Mouse (Mus musculus): Measurements from ENCODE around the gene Mast1.

The Mast1 gene

GRCm38 (mm10) chr8:84973079-84973478 lies 35.9 kb upstream of the Mast1 start:
- no peak for DNase-seq

DNA sequence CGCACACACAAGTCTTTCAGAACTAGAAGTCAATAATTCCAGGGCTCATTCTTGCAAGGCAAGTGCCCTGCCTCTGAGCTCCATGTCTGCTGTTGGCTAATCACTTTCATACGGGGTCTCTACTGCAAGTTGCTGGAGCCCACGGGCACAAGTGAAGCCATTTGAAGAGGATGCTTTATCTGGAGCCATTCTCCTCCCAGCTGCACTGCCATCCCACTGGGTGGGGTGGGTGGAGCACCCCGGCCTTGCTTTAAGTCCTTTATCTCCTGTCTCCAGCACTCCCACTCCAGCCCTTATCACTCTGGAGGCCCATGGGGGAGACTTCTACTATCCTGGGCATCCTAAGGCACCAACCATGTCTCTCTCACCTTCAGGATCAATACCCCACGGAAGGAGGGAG lies 33.8 kb upstream of the Mast1 start:
- DNase-seq: no peak

DNA sequence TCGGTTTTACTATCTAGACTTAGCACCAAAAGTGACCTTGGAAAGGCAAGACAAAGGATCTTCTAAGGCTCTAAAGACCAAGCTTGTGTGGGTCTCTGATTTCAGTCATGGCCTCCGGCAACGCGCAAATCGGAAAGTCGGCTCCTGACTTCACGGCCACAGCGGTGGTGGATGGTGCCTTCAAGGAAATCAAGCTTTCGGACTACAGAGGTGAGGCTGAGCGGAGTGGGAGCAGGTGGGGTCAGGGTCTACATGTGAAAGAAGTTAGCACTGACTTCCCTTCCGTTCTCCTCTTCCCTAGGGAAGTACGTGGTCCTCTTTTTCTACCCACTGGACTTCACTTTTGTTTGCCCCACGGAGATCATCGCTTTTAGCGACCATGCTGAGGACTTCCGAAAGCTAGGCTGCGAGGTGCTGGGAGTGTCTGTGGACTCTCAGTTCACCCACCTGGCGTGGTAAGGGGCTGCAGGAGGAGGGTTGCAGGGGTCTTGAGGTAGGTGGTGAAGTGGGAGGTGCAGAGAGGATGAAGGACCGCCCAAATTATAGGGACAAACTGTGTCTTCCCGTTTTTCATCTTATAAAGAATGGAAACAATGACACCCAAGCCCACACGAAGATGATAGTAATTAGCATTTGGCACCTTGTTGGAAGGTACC lies 33.1 kb upstream of the Mast1 start:
- no peak for DNase-seq

DNA sequence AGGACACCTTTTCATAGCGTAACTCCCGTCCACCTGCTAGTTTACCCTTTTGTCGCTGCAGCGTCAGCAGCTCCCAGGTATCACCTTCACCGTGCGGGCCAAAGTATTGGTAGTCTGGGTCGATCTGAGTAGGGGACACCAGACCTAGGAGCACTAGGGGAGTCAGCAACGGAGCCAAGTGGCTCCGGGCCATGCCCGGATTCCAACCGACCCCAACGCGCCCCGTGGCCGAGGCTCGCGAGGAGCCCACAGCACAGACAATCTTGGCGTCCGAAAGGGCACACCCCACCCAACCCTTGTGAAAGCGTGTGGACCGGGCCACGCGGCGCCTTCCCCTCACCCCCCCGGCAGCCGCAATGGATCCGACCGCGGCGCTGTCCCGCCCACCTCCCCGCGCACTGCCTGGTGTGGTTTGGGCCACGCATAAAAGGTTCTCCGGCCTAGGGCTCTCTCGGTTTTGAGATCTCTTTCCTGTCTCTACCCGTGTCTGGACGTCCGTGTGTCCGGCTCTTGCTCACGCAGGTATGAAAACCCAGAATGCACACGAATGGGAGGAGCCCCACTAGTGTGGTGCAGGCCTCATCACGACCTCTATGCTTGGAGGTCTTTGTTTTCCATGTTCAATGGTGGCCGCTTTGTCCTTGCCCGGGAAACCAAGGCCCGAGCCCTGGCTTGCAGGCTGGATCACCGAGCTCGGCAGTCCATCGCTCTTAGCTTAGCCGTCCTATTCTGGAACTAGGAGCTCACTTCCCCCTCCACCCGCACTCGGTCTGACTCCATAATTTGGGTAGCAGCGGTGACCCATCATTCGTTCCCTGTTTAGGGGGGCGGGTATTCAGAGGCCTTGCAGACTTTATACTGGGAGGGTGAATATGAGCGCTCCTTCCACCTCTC lies 32.3 kb upstream of the Mast1 start, which contains the start of the genes Gm49661, Prdx2 and Rnaseh2a:
Gene Gm49661, minus strand, starts transcription at position 193 of the 894 bp plus-strand sequence.
Gene Prdx2, plus strand, starts transcription at position 347 of the 894 bp plus-strand sequence.
Gene Rnaseh2a, minus strand, starts transcription at position 527 of the 894 bp plus-strand sequence.
- DNase-seq: peak; percentile 75

- DNase-seq: no peak
These were observed 31.5 kb upstream of the Mast1 start for GRCm38 (mm10) chr8:84968650-84969049.

DNA sequence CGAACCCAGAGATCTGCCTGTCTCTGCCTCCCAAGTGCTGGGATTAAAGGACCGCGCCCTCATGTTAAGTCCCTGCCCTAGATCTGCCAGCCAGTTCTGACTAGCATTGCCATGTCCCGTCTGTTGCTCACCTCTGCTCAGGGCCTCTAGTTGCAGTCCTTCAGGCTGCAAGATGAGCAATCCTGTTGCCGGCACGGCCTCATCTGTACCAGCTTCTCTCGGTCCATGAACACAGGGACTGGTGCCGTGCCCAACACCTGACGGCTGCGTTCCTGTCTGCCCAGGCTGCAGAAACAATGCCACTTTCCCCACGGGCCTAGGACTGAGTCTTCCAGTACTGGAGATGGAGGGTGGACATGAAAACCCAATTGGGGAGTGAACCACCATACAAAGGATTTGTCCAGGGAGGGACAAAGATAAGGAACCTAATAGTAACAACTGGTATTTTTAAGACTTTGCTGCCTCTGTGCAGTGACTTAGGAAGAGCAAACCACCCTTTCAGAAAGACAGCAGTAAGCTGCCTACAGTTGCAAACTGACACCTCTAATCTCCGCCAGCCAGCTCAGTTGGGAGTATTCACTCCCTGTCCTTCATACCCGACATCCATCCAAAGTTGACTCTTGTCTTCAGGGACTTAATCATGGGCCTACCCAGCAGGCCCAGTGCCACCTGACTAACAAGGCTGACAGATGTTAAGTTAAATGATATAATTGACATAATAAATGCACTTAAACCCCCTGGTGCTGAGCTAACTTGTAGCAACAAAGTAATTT lies 30.6 kb upstream of the Mast1 start:
- DNase-seq: no peak

GRCm38 (mm10) chr8:84966603-84967002 lies 29.4 kb upstream of the Mast1 start:
- DNase-seq: no peak

DNA sequence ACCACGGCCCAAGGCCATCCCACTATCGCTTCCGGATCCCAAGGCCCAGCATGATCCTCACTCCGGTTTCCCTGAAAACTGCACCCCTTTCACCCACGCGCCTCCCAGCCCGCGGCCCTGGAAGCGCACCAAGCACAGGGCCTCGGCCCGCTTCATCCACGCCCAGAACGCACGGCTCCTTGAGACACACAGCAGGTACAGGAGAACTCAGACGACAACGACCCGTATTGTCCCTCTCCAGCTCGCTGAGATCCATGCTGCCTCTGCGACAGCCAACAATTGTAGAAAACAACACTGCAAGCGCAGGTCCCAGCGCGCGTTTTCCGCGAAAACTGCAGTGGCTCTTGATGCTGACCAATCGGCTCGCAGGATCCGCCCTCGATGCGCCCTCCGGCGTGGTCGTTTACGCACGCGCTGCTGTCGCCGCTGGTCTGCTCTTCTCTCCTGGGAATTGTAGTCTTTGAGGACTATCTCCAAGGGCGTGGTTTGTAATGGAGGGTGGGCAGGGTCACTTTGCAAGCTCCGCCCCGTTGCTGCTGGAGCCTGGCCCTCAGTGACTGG lies 28.7 kb upstream of the Mast1 start:
- peak; percentile 93 for DNase-seq

DNA sequence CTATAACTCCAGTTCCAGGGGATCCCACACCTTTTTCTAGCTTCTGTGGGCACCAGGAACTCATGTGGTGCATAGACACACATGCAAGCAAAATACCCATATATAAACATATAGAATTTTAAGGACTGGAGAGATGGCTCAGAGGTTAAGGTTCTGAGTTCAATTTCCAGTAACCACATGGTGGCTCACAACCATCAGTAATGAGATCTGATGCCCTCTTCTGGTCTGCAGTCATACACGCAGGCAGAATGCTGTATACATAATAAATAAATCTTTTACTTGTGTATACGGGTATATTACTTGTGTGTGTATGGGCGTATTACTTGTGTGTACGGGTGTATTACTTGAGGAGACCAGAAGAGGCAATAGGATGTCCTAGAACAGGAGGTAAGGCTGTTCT lies 26.8 kb upstream of the Mast1 start:
- DNase-seq: no peak

- DNase-seq: no peak
These were observed 22.7 kb upstream of the Mast1 start for GRCm38 (mm10) chr8:84959811-84960210.

- peak; percentile 55 for DNase-seq
These were observed 19.6 kb upstream of the Mast1 start for GRCm38 (mm10) chr8:84956768-84957167.

DNA sequence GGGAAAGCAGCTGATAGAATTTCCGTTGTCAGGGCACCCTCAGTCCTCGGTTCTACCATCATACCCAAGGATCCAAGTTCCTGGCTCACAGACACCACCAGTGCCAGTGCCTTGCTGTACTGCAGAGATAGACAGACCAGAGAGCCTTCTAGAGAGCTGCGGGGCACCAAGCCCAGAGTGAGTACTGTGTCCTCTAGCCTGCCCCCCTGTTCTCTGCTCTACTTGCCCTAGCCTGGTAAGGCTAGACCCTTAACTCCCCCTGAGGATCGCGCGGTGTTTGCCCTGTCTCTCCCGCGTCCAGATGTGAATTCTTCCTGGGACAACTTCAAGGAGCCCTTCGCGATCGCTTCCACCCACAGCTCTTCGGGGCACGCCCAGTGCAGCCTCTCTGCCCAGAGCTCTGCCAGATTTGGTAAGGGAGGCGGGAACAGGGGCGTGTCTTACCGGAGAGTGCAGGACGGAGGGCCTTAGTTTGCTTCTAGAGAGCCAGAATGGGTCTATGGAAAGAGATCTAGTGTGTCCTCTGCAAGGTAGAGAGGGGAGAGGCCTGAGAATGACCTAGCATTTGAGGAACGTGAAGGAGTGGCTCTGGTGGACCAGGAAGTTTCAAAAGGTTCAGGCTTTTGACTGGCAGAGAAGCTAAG lies 15.6 kb upstream of the Mast1 start:
- DNase-seq: no peak

DNA sequence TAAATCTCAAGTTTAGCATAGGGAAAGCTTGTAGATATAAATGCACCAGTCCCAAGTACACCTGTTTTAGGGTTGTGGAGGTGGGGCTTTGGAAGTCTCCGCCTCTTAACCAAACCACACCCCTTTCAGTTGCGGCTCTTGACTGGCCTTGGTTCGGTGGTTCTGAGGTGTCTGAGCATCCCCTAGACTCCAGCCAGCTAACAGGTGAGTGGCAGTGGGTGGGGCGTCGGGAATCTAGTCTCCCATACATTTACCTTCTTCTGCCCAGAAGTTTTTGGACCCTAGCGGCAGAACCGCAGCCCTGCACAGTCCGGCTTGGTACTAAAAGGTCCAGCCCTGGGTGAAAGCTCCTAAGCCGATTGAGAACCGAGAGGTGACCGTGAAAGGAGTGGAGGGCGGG lies 12.6 kb upstream of the Mast1 start:
- no peak for DNase-seq

- DNase-seq: no peak
These were observed 10.0 kb upstream of the Mast1 start for GRCm38 (mm10) chr8:84947241-84947545.

- no peak for DNase-seq
These were observed 9.5 kb upstream of the Mast1 start, which contains the start of gene Rtbdn for GRCm38 (mm10) chr8:84946528-84947240. TSS of gene Rtbdn (plus strand) at chr8:84946991.

DNA sequence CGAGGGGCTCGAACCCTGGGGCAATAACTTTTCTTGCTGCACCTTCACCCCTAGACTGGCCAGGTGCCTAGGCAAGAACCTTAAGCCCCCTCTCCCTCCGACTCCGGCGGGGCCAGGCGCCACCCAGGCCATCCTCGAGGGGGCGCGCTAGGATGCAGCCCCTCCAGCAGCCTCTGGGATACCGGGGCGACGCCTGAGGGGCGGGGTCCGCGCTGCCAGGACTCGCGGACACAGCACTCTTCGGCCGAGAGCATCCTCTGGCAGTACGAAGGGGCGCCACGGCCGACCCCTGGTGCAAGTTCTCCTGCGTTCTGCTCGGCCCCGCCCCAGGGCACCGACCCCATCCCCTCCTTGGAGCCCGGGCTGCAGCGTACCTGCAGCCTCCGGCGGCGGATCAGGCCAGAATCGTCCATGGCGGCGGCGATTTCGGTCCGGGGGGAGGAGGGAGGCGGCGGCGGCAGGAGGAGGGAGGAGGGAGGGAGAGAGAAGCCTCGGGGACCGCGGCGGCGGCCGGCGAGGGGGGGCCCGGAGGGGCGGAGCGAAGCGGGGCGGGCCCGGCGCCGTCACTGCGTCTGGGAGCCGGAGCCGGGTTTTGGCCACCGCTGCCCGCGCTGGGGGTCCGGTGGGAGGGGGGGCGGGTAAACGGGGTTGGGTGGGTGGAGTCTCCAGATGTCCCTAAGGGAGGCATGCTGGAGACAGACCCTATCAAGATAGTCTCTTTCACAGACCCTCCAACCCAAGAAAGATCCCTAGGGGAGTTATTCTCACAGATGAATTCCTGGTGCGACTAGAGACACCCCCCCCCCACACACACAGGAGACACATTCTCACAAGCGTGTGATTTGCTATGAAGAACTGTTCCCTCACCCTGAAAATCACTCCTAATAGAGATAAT lies 8.7 kb upstream of the Mast1 start:
- peak; percentile 62 for DNase-seq

- peak; percentile 83 for DNase-seq
These were observed 8.1 kb upstream of the Mast1 start for GRCm38 (mm10) chr8:84945235-84945632.

DNA sequence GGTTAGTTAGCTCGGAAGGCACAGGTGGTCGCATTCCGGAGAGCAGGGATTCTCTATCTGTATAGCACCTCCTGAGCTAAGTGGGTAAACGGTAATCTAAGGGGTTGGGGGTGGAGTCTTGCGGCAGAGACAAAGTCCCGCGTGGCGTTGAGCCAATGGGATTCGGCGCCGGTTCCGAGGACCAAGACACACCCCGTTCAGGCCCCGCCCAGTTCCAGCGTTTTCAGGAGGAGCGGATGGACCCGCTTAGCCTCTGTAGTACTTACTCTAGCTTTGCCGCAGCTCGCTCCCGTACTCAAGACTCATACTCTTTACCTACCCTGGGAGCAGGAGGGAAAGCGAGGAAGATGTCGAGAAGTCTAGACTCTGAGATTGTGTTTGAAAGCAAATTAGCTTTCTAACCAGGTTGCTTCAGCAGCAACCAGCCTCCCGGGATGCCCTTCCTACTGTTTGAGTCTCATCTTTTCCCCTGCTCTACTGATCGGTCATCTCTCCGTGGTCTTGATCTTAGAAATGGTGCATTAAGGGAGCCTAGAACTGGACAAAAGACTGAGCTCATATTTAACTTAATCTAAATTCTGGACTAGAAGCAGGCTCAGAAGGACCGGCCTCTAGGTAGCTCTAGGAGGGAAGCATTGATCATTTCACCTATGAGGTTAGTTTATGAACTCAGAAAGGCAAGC lies 7.5 kb upstream of the Mast1 start:
- DNase-seq: peak; percentile 81

GRCm38 (mm10) chr8:84943699-84944098 lies 6.5 kb upstream of the Mast1 start:
- DNase-seq: no peak

All from right cerebral cortex, postnatal 25 days (tissue).